Mouse (Mus musculus): ENCODE results near the gene Knl1.

The Knl1 gene

GRCm38 (mm10) chr2:119035397-119035745, 11.5 kb upstream of the Knl1 start:
- no peak for DNase-seq (ENCODE audit: low read depth, low spot score)

DNA sequence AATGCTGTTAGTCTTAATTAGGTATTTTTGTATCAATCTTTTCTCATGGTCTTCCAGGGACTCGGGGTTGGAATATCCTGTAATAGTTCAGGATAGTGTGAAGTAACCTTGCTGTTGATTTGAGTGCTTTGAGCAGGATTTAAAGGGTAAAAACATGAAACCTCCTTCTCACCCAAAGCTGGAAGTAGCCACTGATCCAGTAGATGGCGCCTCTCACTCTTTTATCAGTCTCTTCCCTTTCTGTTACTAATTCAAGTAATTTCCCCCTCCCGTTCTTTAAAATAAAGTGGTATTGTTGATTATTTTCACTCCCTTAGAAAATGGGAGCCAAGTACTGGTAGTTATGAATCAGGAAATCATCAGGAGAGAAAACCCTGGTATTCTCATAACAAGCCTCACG, 6.0 kb upstream of the Knl1 start:
- no peak for DNase-seq (ENCODE audit: low read depth, low spot score)

GRCm38 (mm10) chr2:119045163-119045562, 1.8 kb upstream of the Knl1 start:
- DNase-seq (ENCODE audit: low read depth, low spot score), result no peak

- DNase-seq (ENCODE audit: low read depth, low spot score), result no peak
Measured at GRCm38 (mm10) chr2:119047849-119048248, 930 bp downstream of the Knl1 start.

GRCm38 (mm10) chr2:119050132-119050650, 3.3 kb downstream of the Knl1 start:
- DNase-seq (ENCODE audit: low read depth, low spot score), result no peak

- no peak for DNase-seq (ENCODE audit: low read depth, low spot score)
Measured at GRCm38 (mm10) chr2:119060139-119060538, 13.2 kb downstream of the Knl1 start.

GRCm38 (mm10) chr2:119072397-119072796, 25.5 kb downstream of the Knl1 start:
- DNase-seq (ENCODE audit: low read depth, low spot score), result no peak

GRCm38 (mm10) chr2:119086156-119086555, 39.2 kb downstream of the Knl1 start:
- DNase-seq (ENCODE audit: low read depth, low spot score), result no peak

DNA sequence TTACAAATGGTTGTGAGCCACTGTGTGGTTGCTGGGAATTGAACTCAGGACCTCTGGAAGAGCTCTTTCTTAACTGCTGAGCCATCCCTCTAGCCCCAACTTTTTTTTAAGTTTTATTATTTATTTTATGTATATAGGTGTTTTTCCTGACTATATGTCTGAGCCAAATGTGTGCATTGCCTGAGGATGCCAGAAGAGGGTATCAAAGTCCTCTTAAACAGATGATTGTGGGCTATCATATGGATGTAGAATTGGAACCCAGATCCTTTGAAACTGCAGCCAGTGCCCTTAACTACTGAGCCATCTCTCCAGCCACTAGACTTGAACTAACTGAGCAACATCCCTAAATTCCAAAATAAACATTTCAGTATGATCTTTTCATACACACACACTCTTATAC, 54.6 kb downstream of the Knl1 start:
- no peak for DNase-seq (ENCODE audit: low read depth, low spot score)

DNA sequence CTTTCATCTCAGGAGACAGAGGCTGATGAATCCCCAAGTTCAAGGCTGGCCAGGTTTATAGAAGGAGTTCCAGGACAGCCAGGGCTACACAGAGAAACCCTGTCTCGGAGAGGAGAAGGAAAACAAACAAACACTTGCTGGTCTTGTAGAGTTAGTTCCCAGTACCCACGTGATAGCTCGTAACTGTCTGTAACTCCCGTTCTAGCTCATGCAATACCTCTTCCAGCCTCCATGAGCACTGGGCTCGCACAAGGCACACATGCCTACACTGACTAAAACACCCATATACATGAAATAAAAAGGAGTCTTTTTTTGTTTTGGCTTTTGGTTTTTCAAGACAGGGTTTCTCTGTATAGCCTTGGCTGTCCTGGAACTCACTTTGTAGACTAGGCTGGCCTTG, 59.7 kb downstream of the Knl1 start:
- no peak for DNase-seq (ENCODE audit: low read depth, low spot score)

GRCm38 (mm10) chr2:119108554-119108953, 61.6 kb downstream of the Knl1 start:
- no peak for DNase-seq (ENCODE audit: low read depth, low spot score)

DNA sequence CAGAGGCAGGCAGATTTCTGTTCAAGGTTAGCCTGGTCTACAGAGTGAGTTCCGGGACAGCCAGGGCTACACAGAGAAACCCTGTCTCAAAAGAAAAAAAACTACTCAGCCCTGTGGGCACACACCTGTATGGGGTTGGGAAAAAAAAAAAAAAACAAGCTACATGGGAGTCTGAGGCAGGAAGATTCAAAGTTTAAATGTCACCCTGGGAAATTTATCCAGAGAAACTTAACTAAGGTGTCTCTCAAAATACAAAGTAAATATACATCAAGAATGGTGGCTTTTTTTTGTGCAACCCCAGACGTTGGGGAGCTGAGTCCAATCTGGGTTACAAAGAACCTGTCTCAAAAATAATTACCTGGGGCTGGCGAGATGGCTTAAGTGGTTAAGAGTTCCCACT, 64.1 kb downstream of the Knl1 start:
- no peak for DNase-seq (ENCODE audit: low read depth, low spot score)

DNA sequence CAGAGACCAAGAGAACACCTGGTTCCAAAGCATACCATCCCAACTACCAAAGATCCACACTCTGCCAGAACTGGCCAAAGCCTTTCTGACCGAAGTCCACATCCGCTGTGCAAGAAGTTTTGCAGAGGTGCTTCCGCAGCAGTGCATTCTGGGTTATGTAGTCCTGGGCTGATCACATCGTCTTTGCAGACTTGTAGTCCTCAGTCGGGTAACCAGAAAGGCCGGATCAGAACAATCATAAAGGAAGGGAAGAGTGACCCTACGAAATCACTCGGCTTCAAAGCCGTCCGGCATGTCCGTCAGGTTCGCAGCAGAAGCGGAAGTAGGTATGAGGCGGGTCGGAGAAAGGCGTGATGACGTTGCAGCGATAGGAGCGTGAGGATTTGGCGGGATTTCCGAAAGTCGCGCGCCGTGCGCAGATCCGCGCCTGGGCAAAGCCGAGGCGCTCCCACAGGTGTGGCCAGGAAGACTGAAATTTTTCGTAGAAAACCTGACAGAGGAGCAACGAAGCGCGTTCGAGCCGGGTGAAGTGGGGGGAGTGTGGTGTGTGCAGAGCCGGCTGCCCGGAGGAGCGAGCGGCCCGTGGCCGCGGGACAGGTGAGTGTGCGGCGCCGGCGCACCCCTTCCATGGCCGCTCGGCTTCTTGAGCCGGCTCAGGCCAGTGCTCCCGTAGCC, 65.7 kb downstream of the Knl1 start, which contains the start of gene Rad51:
Rad51 (plus strand) TSS at position 356 of the 675 bp plus-strand sequence.
- peak; percentile 87 for DNase-seq (ENCODE audit: low read depth, low spot score)

- DNase-seq (ENCODE audit: low read depth, low spot score), result no peak
Measured at GRCm38 (mm10) chr2:119113121-119113925, 66.4 kb downstream of the Knl1 start.

DNA sequence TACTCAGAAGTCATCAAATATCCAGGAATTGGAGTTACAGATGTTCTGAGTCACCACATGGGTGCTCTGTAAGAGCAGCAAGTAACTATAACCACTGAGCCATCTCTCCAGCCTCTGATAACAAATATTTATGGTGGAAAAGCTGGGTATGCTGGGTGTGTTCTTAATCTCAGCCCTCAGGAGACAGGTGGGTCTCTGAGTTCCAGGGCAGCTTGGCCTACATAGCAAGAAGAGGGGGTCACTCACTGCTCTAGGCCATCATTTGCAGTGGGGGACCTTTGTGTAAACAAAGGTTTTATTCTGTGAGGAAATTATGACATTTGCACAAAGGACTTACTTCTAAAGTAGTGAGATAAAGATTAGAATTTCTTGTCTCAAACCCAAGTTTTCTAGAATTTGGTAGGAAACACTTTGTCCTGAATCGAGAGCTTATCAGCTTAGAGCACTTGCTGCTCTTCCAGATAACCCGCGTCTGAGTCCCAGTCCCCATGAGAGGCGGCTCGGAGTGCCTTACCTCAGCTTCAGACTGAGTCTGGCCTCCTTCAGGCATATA, 89.5 kb downstream of the Knl1 start:
- DNase-seq (ENCODE audit: low read depth, low spot score), result peak; percentile 70

DNA sequence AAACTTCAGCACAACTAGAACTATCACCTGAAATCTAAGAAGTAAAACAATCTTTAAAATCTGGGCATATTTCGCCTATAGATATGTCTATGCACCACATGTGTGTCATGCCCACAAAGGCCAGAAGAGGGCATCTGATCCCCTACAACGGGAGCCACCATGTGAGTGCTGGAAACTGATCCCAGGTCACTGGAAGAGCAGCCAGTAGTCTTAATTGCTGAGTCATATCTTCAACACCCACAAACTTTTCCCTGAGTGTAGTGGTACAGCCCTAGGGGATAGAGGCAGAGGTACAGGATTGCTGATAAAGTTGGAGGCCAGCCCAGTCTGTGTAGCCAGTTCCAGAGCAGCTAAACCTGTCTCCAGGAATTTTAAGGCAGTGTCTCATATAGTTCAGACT, 98.3 kb downstream of the Knl1 start:
- peak; percentile 25 for DNase-seq (ENCODE audit: low read depth, low spot score)

GRCm38 (mm10) chr2:119146435-119146834, 99.5 kb downstream of the Knl1 start:
- no peak for DNase-seq (ENCODE audit: low read depth, low spot score)

GRCm38 (mm10) chr2:119147160-119147678, 100.3 kb downstream of the Knl1 start:
- no peak for DNase-seq (ENCODE audit: low read depth, low spot score)

GRCm38 (mm10) chr2:119147775-119148174, 100.9 kb downstream of the Knl1 start:
- DNase-seq (ENCODE audit: low read depth, low spot score), result no peak

DNA sequence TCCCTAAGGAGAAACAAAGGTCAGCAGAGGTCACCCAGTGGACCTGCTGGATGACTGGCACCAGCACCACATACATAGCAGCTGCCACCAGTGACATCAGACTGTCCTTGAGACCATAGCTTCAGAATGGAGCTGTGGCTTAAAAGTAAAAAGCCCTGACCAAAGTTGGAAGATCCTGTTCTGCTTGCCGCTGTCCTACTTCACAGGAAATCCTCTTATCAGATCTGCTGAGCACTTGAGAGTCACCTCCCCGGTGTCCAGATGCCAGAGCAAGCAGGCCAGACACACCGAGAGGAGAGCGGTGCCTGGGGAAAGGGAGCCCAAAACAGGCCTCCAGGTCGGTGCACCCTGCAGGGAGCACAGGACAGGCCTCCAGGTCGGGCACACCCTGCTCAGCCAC, 105.3 kb downstream of the Knl1 start:
- DNase-seq (ENCODE audit: low read depth, low spot score), result no peak

GRCm38 (mm10) chr2:119154683-119155082, 107.8 kb downstream of the Knl1 start:
- peak; percentile 21 for DNase-seq (ENCODE audit: low read depth, low spot score)
